Mouse (Mus musculus) urinary bladder, postnatal 25 days (tissue): ENCODE measurements at regions not wholly inside any gene's neighbourhood (a gene's known extent, or its start where the extent isn't known, plus 50 kb on each side); places are given as distances from the start of the nearest gene placed in this dataset.
"Not testable (repeated sequence)": the region's sequence is repeated elsewhere in the genome, so short reads cannot be mapped to it uniquely, and the experiment has no call there.

ENCODE experiments used
- DNase-seq: peaks from one replicate; pipeline ENCODE4 v3.0.0; 2022; ENCODE audit warnings: low spot score

- no peak for DNase-seq
Measured at GRCm38 (mm10) chr12:32434506-32435002, 56.0 kb downstream of the Ccdc71l start.

- no peak for DNase-seq
Measured at GRCm38 (mm10) chr12:32435126-32435525, 56.6 kb downstream of the Ccdc71l start.

GRCm38 (mm10) chr12:32438209-32438608 is 59.7 kb downstream of the Ccdc71l start:
- no peak for DNase-seq

GRCm38 (mm10) chr12:32444770-32445169 is 66.3 kb downstream of the Ccdc71l start:
- DNase-seq = no peak

- no peak for DNase-seq
Measured at GRCm38 (mm10) chr12:32445874-32446273, 67.4 kb downstream of the Ccdc71l start.

DNA sequence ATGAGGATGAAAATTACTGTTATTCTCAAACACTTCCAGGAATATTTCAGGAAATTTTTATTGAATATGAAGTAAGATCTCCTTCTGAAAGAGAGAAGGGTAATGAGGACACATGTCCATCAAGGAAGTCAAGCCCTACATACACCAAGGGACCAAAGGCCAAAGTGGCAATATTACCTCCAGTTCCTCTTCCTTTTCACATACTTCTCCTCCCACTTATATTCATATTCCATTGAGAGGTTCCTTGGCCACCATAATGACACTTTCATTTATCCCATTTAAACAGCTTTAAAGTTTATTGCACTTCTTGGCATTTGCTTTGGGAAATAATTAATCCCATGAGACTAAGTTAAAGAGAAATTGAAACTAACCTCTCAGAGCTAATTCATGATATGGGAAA is 70.9 kb downstream of the Ccdc71l start:
- DNase-seq = no peak

DNA sequence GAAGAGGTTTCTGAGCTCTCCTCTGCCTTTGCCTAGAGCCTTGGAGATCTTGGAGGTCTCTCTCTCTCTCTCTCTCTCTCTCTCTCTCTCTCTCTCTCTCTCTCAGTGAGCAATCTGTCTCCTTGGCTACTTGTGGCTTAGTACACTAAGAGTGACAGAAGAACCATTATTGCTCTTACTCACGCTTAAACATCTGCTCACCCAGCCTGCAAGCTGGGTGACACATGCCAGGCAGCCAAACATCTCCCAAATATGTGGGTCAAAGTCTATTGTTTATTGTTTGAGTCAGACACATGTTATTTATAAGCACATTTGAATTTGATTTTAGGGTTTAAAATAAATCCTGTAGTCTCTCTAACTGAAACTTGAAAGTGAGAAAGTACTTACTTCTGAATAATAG is 72.7 kb downstream of the Ccdc71l start:
- no peak for DNase-seq

GRCm38 (mm10) chr12:32454794-32455193 is 76.3 kb downstream of the Ccdc71l start:
- no peak for DNase-seq

DNA sequence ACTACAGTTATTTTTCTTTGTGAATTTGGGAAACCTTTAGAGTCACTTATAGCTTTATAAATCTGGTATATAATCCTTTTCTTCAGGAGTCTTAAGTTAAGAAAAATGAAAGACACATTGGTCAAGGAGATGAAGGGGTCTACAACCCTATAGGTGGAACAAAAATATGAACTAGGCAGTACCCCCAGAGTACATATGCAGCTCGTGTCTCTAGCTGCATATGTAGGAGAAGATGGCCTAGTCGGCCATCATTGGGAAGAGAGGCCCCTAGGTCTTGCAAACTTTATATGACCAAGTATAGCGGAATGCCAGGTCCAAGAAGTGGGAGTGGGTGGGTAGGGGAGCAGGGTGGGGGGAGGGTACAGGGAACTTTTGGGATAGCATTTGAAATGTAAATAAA is 76.7 kb downstream of the Ccdc71l start:
- DNase-seq = not testable (repeated sequence)

- DNase-seq = no peak
Measured at GRCm38 (mm10) chr12:32455913-32456312, 77.4 kb downstream of the Ccdc71l start.

DNA sequence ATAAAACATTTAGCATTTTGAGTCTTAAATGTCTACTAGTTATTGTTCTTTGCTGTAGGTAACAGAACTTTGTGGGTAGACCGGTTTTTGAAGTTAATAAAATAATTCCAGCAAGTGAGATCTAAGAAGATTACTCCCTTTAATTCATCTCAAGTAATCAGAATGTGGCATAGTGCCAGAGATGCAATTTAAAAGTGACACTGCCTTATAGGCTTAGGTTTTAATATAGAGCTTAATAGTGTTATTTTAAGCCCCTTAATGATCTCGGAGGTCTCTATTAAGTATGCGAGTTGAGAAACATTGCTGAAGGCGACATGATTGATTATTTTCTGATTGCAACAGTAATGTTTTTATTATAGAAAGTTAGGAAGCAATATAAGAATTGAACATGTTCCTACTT is 78.3 kb downstream of the Ccdc71l start:
- DNase-seq = no peak

DNA sequence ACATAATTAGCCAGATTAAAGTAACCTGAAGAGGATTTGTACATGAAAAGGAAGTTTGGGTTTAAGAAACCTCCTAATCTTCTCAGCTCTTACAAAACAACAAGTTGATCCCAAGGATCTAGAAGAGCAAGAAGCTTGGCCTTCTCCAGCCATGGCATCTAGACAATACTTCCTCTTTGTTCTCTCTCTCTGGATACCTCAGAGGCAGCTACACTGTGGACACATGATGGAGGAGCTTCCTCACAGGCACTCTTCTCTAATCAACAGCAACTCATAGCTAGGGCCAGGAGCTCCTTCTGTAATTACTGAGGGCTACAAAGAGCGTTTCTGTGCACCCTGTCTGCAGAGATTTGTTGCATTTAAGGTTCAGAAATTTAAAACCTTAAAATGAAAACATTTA is 79.9 kb downstream of the Ccdc71l start:
- DNase-seq = no peak

GRCm38 (mm10) chr12:32460330-32460998 is 82.0 kb downstream of the Ccdc71l start:
- no peak for DNase-seq

DNA sequence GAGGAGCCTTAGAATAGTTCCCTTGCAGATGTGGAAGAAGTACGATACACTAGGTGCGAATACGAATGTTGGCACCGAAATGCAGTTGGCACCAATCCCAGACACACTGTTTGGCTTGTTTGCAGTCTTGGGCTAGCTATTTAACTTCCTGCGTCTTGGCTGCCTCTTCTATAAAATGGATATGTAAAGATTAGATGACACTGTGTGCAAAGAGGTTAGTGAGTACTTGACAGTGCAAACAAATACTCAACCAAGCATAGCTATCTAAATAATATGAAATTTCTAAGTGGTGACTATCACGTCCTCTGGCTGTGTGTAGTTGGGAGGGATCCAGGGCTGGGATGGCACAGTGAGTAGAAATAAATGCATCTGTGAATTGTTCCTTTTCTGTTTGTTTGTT is 86.9 kb downstream of the Ccdc71l start:
- DNase-seq = peak; percentile 49

DNA sequence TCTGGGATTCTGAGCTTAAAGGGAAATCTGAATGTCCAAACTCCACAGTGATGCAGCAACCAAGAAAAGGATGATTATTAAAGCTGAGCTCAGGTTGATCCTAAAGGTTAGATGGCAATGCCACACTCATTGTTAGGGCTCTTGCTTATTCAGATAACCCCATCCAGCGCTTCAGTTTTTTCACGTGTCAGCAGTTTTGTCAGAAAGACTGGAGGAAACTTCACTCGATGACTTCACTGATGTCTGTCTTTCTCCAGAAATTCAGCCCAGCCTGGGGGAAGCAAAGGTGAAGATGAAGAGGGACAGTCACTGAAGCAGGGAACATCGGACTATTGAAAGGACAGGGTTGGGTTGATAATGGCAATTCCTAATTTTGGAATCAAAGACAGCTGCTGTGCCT is 91.4 kb downstream of the Ccdc71l start:
- DNase-seq = no peak

DNA sequence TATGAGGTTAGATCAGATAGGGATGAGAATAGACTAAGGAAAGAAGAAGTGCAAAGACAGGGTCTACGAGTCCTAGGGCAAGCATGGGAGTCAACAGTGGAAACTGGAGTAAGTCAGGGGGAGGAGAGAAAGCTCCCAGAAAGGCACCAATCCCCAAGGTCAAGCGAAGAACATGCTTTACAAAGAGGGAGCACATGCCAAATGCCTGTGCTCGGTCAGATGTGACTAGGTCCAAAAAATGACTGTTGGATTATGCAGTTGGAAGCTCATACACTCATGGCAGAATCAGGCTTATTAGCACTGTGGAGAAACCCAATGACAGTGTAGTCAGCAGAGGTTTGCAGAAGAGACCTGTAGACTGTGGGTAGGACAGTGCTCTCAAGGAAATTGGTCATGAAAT is 100.9 kb downstream of the Ccdc71l start:
- DNase-seq = no peak

- DNase-seq = no peak
Measured at GRCm38 (mm10) chr12:32480268-32480667, 101.8 kb downstream of the Ccdc71l start.

DNA sequence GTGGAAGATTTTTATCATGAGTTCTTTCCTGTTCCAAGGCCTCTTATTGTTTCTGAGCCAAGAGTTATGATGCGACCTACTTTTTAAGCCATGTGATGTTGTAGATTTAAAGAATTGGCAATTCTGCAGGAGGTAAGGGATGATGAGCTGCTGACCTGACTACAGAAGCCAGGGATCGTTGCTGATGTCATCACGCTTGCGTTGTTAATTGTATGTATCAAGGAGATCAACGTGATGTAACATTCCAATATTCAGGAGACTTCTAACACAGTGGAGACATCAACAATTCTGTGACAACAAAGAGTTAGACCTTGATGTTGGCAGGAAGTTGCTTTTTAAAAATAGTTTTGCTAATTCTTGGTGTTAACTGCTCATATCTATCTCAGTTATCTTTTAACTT is 102.5 kb downstream of the Ccdc71l start:
- no peak for DNase-seq

DNA sequence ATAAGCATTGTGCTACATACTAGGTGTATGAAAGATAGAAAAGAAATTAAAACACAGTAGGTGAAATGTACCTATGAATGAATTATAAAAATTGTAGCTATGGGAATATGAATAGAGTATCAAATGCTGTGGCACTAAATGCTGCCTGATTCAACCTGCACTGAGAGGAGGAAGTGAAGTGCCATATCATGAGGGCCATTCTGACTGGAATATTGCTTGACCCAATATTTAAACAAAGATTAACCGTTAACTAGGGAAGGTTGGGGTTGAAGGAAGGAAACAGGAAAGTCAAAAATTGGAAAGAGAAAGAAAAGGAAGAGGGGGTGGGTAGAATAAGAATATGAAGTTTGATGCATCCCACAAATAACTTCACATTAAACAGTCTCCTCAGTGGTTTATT is 103.8 kb downstream of the Ccdc71l start:
- DNase-seq = no peak

- no peak for DNase-seq
Measured at GRCm38 (mm10) chr12:32482777-32483176, 104.3 kb downstream of the Ccdc71l start.

GRCm38 (mm10) chr12:32486246-32486645 is 107.7 kb downstream of the Ccdc71l start:
- no peak for DNase-seq

GRCm38 (mm10) chr12:32486729-32487128 is 108.2 kb downstream of the Ccdc71l start:
- no peak for DNase-seq

GRCm38 (mm10) chr12:32487883-32488577 is 109.5 kb downstream of the Ccdc71l start:
- DNase-seq = no peak

GRCm38 (mm10) chr12:32488578-32488892 is 110.0 kb downstream of the Ccdc71l start:
- DNase-seq = no peak
